Mouse (Mus musculus) WW6 (cell line): Measurements from ENCODE around the gene Acsf2.
"Not testable (repeated sequence)": the region's sequence is repeated elsewhere in the genome, so short reads cannot be mapped to it uniquely, and the experiment has no call there.

ENCODE experiments used
- DNase-seq: peaks from one replicate; pipeline ENCODE4 v3.0.0-alpha.2; 2013; ENCODE audit warnings: low read depth, low spot score

The Acsf2 gene

DNA sequence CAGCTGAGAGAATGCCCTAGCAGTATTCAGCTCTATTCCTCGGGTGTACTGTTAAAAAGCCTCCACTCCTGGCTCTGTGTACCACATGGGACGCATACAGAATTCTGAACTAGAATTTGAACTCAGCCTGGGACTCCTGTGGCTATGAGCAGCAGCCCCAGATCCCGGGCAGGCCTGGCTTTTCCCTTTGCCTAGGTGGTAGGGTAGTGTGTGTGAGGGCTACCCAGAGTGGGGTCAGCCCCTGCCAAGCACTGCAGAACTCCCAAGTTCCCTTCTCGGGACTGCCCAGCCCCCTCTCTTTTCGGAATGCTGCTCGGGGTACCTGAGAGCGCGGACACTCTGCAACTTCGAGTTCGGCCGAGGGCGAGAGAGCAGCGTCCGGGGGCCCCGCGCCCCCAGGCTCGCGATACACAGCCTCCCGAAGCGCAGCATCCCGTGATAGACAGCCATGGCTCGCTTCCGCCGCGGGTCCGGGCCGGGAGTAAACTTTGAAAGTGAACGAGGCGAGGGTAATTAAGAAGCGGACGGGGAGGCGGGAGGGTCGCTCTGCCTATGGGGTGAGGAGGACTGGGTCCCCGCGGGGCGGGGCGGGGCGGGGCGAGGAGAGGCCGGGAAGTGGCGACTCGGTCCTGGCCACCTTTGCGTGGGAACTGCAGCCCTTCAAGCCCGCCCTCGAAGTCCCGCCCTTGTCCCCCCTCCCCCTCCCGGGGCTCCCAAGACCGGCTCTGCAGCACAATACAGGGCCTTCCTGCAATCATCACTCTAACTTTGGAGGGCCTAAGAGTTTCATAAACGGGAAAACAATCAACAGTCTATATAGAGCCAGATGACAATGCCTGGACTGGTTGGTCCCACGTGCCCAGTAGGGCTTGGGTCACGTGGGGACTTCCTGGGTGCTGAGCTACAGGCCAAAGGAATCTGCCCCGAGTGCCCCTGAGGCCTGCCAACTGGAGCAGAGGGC, at the start of gene Acsf2:
Gene Acsf2 (minus strand): TSS at position 551 of the 961 bp plus-strand sequence.
- peak; percentile 61 for DNase-seq

GRCm38 (mm10) chr11:94651241-94651640, 49.6 kb upstream of the Acsf2 start:
- not testable (repeated sequence) for DNase-seq

- DNase-seq, result no peak
These were observed 44.8 kb upstream of the Acsf2 start for GRCm38 (mm10) chr11:94646457-94646856.

DNA sequence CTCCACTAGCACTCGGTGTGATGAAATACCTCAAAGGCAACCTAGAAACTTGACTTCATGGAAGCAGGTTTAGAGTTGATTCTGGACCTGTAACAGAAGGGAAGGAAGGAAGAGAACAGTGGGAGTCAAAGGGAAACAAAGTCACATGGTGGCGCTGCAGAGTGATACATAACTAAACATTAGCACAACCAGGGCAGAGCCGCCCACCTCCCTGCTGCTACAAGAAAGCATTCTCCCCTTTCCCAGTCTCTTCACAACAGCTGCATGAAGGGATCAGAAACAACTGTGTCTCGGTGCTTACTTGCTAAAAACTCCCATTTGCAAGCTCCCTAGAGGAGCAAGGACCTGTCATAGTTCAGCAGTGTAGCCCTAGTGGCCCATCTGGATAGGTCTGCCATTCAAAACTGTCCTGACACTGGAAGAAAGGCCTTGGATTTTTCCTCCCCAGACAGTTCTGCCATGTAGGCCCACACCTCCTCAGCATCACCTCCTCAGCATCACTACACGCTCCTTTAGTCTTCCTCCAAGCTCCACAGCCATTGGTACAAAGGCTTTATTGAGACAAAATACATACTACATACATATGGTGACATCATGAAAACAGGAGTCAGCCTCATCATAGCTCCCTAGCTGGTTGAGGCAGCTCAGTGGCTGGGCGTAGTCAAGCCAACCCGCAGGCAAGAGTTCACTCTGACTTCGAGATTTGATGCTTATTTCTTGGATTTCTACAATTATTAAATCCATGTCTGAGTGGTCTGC, 43.0 kb upstream of the Acsf2 start:
- no peak for DNase-seq

GRCm38 (mm10) chr11:94634431-94634830, 32.8 kb upstream of the Acsf2 start:
- DNase-seq, result no peak

- no peak for DNase-seq
These were observed 31.3 kb upstream of the Acsf2 start for GRCm38 (mm10) chr11:94632988-94633387.

GRCm38 (mm10) chr11:94631969-94632368, 30.3 kb upstream of the Acsf2 start:
- no peak for DNase-seq

- DNase-seq, result no peak
These were observed 28.7 kb upstream of the Acsf2 start for GRCm38 (mm10) chr11:94630199-94631011.

GRCm38 (mm10) chr11:94629884-94630198, 28.2 kb upstream of the Acsf2 start:
- DNase-seq, result no peak

DNA sequence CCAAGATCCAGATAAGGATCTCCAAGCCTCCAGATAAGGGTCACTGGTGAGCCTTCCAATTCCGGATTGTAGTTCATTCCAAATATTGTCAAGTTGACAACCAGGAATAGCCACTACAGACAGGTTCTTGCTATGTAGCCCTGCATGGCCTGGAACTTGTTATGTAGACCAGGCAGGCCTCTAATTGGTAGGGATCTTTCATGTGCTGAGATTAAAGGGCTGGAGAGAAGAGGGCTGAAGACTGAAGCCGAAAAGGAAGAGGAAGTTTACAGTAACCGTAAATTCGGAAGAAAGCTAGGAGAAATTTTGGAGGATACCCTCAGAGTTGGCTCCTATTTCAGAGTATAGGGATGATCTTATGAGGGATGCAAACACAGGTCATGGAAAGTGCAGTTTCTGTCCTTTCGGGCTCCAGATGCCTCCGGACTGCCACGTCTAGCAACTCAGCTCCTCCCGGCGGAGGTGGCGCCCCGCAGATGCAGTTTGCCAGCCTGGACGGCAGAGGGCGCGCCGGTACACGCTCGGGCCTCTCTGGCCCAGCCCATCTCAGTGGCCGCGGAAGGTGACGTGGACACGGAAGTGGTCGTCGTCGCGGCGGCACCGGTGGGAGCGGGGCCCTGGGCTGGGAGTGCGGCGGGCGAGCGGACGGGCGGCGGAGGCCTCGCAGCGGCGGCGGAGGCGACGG, 27.7 kb upstream of the Acsf2 start, which contains the start of gene Lrrc59:
Gene Lrrc59 (plus strand): TSS at position 569 of the 685 bp plus-strand sequence.
- DNase-seq, result peak; percentile 83

DNA sequence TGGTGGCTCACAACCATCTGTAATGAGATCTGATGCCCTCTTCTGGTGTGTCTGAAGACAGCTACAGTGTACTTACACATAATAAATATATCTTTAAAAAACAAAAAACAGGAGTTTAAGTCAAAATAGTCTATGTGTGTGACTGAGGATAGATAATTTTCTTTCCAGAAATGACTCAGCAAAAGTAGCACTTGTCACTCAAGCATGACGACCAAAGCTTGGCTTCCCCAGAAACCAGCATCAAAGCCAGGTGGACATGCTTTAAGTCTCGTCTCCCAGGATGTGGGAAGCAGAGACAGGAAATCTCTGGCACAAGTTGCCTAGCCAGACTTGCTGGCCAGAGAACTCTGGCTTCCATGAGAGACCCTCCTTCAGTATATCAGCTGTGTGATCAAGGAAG, 20.5 kb upstream of the Acsf2 start:
- no peak for DNase-seq

DNA sequence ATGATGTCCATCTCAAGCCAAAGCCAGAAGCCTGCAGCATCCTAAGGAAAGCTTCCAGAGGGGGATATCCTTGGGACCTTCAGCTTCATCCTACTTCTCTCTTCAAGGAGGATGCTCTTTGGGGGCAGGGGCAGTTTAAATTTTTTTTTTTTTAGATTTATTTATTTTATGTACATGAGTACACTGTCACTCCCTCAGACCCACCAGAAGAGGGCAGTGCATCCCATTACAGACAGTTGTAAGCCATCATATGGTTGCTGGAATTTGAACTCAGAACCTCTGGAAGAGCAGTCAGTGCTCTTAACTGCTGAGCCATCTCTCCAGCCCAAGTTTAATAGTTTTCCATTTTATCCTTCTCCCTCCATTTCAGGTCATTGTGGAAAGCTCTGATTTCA, 19.8 kb upstream of the Acsf2 start:
- no peak for DNase-seq

- no peak for DNase-seq
These were observed 19.2 kb upstream of the Acsf2 start for GRCm38 (mm10) chr11:94620766-94621457.

DNA sequence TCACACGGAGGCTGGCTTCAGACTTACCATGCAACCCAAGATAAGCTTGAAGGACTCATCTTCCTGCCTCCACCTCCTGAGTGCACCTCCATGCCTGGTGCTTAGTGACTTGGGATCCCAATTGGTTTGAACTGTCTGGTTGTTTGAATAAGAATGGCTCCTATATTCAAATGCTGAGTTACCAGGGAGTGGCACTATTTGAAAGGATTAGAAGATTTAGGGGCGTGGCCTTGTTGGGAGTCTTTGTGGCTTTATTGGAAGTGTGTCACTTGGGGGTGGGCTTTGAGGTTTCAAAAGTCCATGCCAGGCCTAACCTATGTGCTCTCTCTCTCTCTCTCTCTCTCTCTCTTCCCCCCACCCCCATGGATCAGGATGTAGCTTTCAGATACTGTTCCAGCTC, 16.0 kb upstream of the Acsf2 start:
- DNase-seq, result no peak

- no peak for DNase-seq
These were observed 13.8 kb upstream of the Acsf2 start for GRCm38 (mm10) chr11:94615494-94615893.

DNA sequence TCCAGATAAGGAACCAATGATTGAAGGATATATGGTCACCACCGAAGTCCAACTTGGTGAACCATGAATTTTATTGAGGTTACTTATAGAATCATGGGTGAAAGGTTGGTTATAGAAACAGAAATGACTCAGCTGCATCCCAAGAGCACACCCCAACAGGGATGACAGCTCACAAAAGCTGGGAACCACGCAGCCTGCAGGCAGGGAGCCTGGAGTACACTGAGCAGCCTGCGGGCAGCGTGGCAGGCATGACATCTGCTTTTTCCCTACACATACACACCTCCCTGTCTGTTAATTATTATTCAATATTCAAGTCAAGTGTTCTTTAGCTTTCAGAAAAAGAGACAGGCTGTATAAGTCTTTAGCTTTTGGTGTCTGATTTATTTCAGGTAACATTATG, 12.9 kb upstream of the Acsf2 start:
- DNase-seq, result no peak

DNA sequence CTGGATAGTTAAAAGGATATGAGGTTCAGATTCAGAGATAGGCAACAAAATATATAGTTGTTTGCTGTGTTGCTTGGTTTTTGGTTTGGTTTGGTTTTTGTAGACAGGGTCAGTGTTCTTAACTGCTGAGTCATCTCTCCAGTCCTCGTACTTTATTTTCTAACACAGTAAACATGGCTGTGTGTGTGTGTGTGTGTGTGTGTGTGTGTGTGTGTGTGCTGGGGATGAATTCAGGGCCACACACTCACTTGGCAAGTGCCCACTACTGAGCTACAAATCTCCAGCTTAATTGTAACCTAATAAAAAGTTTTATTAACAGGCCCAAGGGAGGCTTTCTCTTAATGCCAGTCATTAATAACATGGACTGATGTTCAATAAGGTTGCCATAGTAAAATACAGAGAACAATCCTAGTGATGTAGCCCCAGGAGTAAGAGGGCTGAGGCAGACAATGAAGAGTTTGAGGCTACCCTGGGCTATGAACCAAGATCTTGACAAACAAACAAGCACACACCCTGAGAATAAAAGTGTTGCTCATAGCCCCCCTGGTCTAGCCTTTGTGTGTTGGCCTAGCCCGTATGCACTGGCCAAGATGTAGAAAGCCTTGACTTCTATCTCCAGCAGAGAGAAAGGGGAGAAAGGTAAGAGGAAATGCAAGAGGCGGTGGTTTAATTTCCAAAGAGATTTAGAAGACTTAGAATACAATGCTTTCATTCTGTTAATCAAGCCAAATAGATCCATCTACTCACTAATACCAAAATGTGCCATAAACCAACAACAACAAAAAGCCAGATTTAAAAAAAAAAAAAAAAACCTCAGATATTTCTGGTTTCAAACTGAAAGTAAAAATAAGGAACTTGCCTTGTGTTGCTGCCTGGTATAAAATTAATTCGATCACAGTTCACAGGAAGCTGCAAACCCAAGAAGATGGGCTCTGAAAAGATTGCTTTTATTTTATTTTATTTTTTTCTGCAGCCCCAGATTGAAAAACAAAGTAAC, 9.4 kb upstream of the Acsf2 start:
- DNase-seq, result no peak

- DNase-seq, result no peak
These were observed 785 bp upstream of the Acsf2 start for GRCm38 (mm10) chr11:94602356-94602955.

GRCm38 (mm10) chr11:94600447-94600846, 1.2 kb downstream of the Acsf2 start:
- no peak for DNase-seq
